Mouse (Mus musculus): ENCODE results near the gene Cav3. TPM values are rescaled to one million over a fixed set of nuclear protein-coding genes. Genes with fewer than 3 reads are reported as not detected.
A peak's percentile ranks its signal among the peaks of the same experiment; 100 is the strongest.

Cav3 gene
- 108 and 116 TPM in 2 replicates for polyA plus RNA-seq (2014; fragmentation: Nextera tagmentation; extraction: Ambion mirVana)

- Histone ChIP-seq H3K4me1 (ENCODE audit: control insufficient read depth in 2 of 2, insufficient read depth in 2 of 2, low read length in 2 of 2) (peaks cover 26 to 43% of the 10 kb centered on the region in 2 experiments), H3K9me3 (ENCODE audit: control insufficient read depth, low read length) (no peaks in the 10 kb centered on the region), H3K27me3 (ENCODE audit: control insufficient read depth, insufficient read depth, low read length) (no peaks in the 10 kb centered on the region), H3K27ac (replicated peaks in 1 of 2; ENCODE audit: control insufficient read depth in 1 of 2, insufficient read depth in 1 of 2, low read depth in 2 of 2, low read length in 2 of 2) (peak within 1 kb of the TSS; percentile 92 to 96), H3K4me3 (ENCODE audit: control insufficient read depth in 1 of 2, insufficient read depth in 1 of 2, low read depth in 1 of 2, low read length in 2 of 2) (peak within 1 kb of the TSS; percentile 46 to 47), H3K36me3 (ENCODE audit: control insufficient read depth, insufficient read depth, low read length) (peaks cover 5% of the 10 kb centered on the region; the same call in 1 of the 2 replicates), H3K4me2 (ENCODE audit: low read length) (peak within 1 kb of the TSS; percentile 77), H3K9ac (ENCODE audit: low read length) (peak within 1 kb of the TSS; percentile 76)
- ATAC-seq (ENCODE audit: insufficient number of reproducible peaks, insufficient read depth, low FRiP score, low read depth): peak; percentile 93
- 19% methylated on average over 12 of the region's 12 CpGs for WGBS
These were observed at the start of gene Cav3 for GRCm38 (mm10) chr6:112459341-112459749. TSS of gene Cav3 (plus strand) at chr6:112459505.

GRCm38 (mm10) chr6:112419333-112419732, 40.0 kb upstream of the Cav3 start:
- 73% methylated on average over 9 of the region's 9 CpGs for WGBS
- H3K4me3 ChIP-seq (ENCODE audit: control insufficient read depth in 1 of 2, insufficient read depth in 1 of 2, low read depth in 1 of 2, low read length in 2 of 2): no peak overlapping the region
- ATAC-seq (ENCODE audit: insufficient number of reproducible peaks, insufficient read depth, low FRiP score, low read depth): no peak
- H3K9me3 ChIP-seq (ENCODE audit: control insufficient read depth, low read length): peaks cover 7% of the 10 kb centered on the region; the same call in 1 of the 2 replicates
- H3K36me3 ChIP-seq (ENCODE audit: control insufficient read depth, insufficient read depth, low read length): no peaks in the 10 kb centered on the region
- H3K4me1 ChIP-seq (ENCODE audit: control insufficient read depth in 2 of 2, insufficient read depth in 2 of 2, low read length in 2 of 2): no peaks in the 10 kb centered on the region
- H3K9ac ChIP-seq (ENCODE audit: low read length): no peak overlapping the region
- H3K4me2 ChIP-seq (ENCODE audit: low read length): no peak overlapping the region
- no peaks in the 10 kb centered on the region for H3K27me3 ChIP-seq (ENCODE audit: control insufficient read depth, insufficient read depth, low read length)
- no peak overlapping the region for H3K27ac ChIP-seq (replicated peaks in 1 of 2; ENCODE audit: control insufficient read depth in 1 of 2, insufficient read depth in 1 of 2, low read depth in 2 of 2, low read length in 2 of 2)

GRCm38 (mm10) chr6:112420883-112421282, 38.4 kb upstream of the Cav3 start:
- ATAC-seq (ENCODE audit: insufficient number of reproducible peaks, insufficient read depth, low FRiP score, low read depth): no peak

GRCm38 (mm10) chr6:112423746-112424501, 35.4 kb upstream of the Cav3 start:
- no peak overlapping the region for H3K4me3 ChIP-seq (ENCODE audit: control insufficient read depth in 1 of 2, insufficient read depth in 1 of 2, low read depth in 1 of 2, low read length in 2 of 2)
- no peaks in the 10 kb centered on the region for H3K27me3 ChIP-seq (ENCODE audit: control insufficient read depth, insufficient read depth, low read length)
- no peak for ATAC-seq (ENCODE audit: insufficient number of reproducible peaks, insufficient read depth, low FRiP score, low read depth)
- H3K36me3 ChIP-seq (ENCODE audit: control insufficient read depth, insufficient read depth, low read length): no peaks in the 10 kb centered on the region
- no peak overlapping the region for H3K4me2 ChIP-seq (ENCODE audit: low read length)
- H3K27ac ChIP-seq (replicated peaks in 1 of 2; ENCODE audit: control insufficient read depth in 1 of 2, insufficient read depth in 1 of 2, low read depth in 2 of 2, low read length in 2 of 2): no peak overlapping the region
- peaks cover 7% of the 10 kb centered on the region; the same call in 1 of the 2 replicates for H3K9me3 ChIP-seq (ENCODE audit: control insufficient read depth, low read length)
- 72% methylated on average over 8 of the region's 8 CpGs for WGBS
- no peak overlapping the region for H3K9ac ChIP-seq (ENCODE audit: low read length)
- no peaks in the 10 kb centered on the region for H3K4me1 ChIP-seq (ENCODE audit: control insufficient read depth in 2 of 2, insufficient read depth in 2 of 2, low read length in 2 of 2)

More at GRCm38 (mm10) chr6:112420883-112421282, 38.4 kb upstream of the Cav3 start:
- no peaks in the 10 kb centered on the region for H3K36me3 ChIP-seq (ENCODE audit: control insufficient read depth, insufficient read depth, low read length)
- H3K9me3 ChIP-seq (ENCODE audit: control insufficient read depth, low read length): peaks cover 7% of the 10 kb centered on the region; the same call in 1 of the 2 replicates
- H3K9ac ChIP-seq (ENCODE audit: low read length): no peak overlapping the region
- WGBS: 98% methylated on average over 1 of the region's 1 CpGs
- no peaks in the 10 kb centered on the region for H3K27me3 ChIP-seq (ENCODE audit: control insufficient read depth, insufficient read depth, low read length)
- H3K4me3 ChIP-seq (ENCODE audit: control insufficient read depth in 1 of 2, insufficient read depth in 1 of 2, low read depth in 1 of 2, low read length in 2 of 2): no peak overlapping the region
- H3K27ac ChIP-seq (replicated peaks in 1 of 2; ENCODE audit: control insufficient read depth in 1 of 2, insufficient read depth in 1 of 2, low read depth in 2 of 2, low read length in 2 of 2): no peak overlapping the region
- no peak overlapping the region for H3K4me2 ChIP-seq (ENCODE audit: low read length)
- no peaks in the 10 kb centered on the region for H3K4me1 ChIP-seq (ENCODE audit: control insufficient read depth in 2 of 2, insufficient read depth in 2 of 2, low read length in 2 of 2)

- Histone ChIP-seq H3K9ac (ENCODE audit: low read length) (no peak overlapping the region), H3K27me3 (ENCODE audit: control insufficient read depth, insufficient read depth, low read length) (no peaks in the 10 kb centered on the region), H3K4me2 (ENCODE audit: low read length) (no peak overlapping the region), H3K4me1 (ENCODE audit: control insufficient read depth in 2 of 2, insufficient read depth in 2 of 2, low read length in 2 of 2) (no peaks in the 10 kb centered on the region), H3K27ac (replicated peaks in 1 of 2; ENCODE audit: control insufficient read depth in 1 of 2, insufficient read depth in 1 of 2, low read depth in 2 of 2, low read length in 2 of 2) (no peak overlapping the region), H3K9me3 (ENCODE audit: control insufficient read depth, low read length) (peaks cover 7% of the 10 kb centered on the region; the same call in 1 of the 2 replicates), H3K4me3 (ENCODE audit: control insufficient read depth in 1 of 2, insufficient read depth in 1 of 2, low read depth in 1 of 2, low read length in 2 of 2) (no peak overlapping the region), H3K36me3 (ENCODE audit: control insufficient read depth, insufficient read depth, low read length) (no peaks in the 10 kb centered on the region)
- WGBS: 60% methylated on average over 6 of the region's 6 CpGs
- no peak for ATAC-seq (ENCODE audit: insufficient number of reproducible peaks, insufficient read depth, low FRiP score, low read depth)
These were observed 33.1 kb upstream of the Cav3 start for GRCm38 (mm10) chr6:112426018-112426732.

GRCm38 (mm10) chr6:112445675-112446074, 13.6 kb upstream of the Cav3 start:
- no peak overlapping the region for H3K9ac ChIP-seq (ENCODE audit: low read length)
- H3K4me3 ChIP-seq (ENCODE audit: control insufficient read depth in 1 of 2, insufficient read depth in 1 of 2, low read depth in 1 of 2, low read length in 2 of 2): no peak overlapping the region
- no peaks in the 10 kb centered on the region for H3K4me1 ChIP-seq (ENCODE audit: control insufficient read depth in 2 of 2, insufficient read depth in 2 of 2, low read length in 2 of 2)
- 76% methylated on average over 3 of the region's 3 CpGs for WGBS
- no peak for ATAC-seq (ENCODE audit: insufficient number of reproducible peaks, insufficient read depth, low FRiP score, low read depth)
- H3K27ac ChIP-seq (replicated peaks in 1 of 2; ENCODE audit: control insufficient read depth in 1 of 2, insufficient read depth in 1 of 2, low read depth in 2 of 2, low read length in 2 of 2): no peak overlapping the region
- no peaks in the 10 kb centered on the region for H3K36me3 ChIP-seq (ENCODE audit: control insufficient read depth, insufficient read depth, low read length)
- no peaks in the 10 kb centered on the region for H3K27me3 ChIP-seq (ENCODE audit: control insufficient read depth, insufficient read depth, low read length)
- no peaks in the 10 kb centered on the region for H3K9me3 ChIP-seq (ENCODE audit: control insufficient read depth, low read length)
- no peak overlapping the region for H3K4me2 ChIP-seq (ENCODE audit: low read length)

- H3K4me3 ChIP-seq (ENCODE audit: control insufficient read depth in 1 of 2, insufficient read depth in 1 of 2, low read depth in 1 of 2, low read length in 2 of 2): no peak overlapping the region
- peaks cover 28 to 52% of the 10 kb centered on the region in 2 experiments for H3K4me1 ChIP-seq (ENCODE audit: control insufficient read depth in 2 of 2, insufficient read depth in 2 of 2, low read length in 2 of 2)
- H3K4me2 ChIP-seq (ENCODE audit: low read length): peak overlapping the region; percentile 77
- H3K9ac ChIP-seq (ENCODE audit: low read length): no peak overlapping the region
- peaks cover 14% of the 10 kb centered on the region for H3K36me3 ChIP-seq (ENCODE audit: control insufficient read depth, insufficient read depth, low read length)
- no peak overlapping the region for H3K27ac ChIP-seq (replicated peaks in 1 of 2; ENCODE audit: control insufficient read depth in 1 of 2, insufficient read depth in 1 of 2, low read depth in 2 of 2, low read length in 2 of 2)
- H3K27me3 ChIP-seq (ENCODE audit: control insufficient read depth, insufficient read depth, low read length): no peaks in the 10 kb centered on the region
- 91% methylated on average over 5 of the region's 5 CpGs for WGBS
- no peaks in the 10 kb centered on the region for H3K9me3 ChIP-seq (ENCODE audit: control insufficient read depth, low read length)
- ATAC-seq (ENCODE audit: insufficient number of reproducible peaks, insufficient read depth, low FRiP score, low read depth): no peak
These were observed 2.2 kb downstream of the Cav3 start for GRCm38 (mm10) chr6:112461459-112461858.

Measured in heart, embryonic 14.5 days (tissue).